Mouse (Mus musculus): ENCODE measurements around the gene Plekha6. TPM values are rescaled to one million over a fixed set of nuclear protein-coding genes. Genes with fewer than 3 reads are reported as not detected.

The Plekha6 gene
- polyA plus RNA-seq, 1 experiment from 2014 or later, result 17.2 TPM

GRCm38 (mm10) chr1:133239121-133239812 lies 75.3 kb downstream of the Plekha6 start:
- no peak overlapping the region for H3K9ac ChIP-seq
- no peak for ATAC-seq (ENCODE audit: low FRiP score, low read depth)
- H3K27me3 ChIP-seq, result no peaks in the 10 kb centered on the region
- H3K27ac ChIP-seq (replicated peaks), result no peak overlapping the region
- 55% methylated on average over 6 of the region's 6 CpGs for WGBS
- no peak overlapping the region for H3K4me2 ChIP-seq
- H3K4me3 ChIP-seq, result no peak overlapping the region
- peaks cover 19% of the 10 kb centered on the region for H3K4me1 ChIP-seq (replicated peaks)
- H3K9me3 ChIP-seq, result no peaks in the 10 kb centered on the region
- no peaks in the 10 kb centered on the region for H3K36me3 ChIP-seq

DNA sequence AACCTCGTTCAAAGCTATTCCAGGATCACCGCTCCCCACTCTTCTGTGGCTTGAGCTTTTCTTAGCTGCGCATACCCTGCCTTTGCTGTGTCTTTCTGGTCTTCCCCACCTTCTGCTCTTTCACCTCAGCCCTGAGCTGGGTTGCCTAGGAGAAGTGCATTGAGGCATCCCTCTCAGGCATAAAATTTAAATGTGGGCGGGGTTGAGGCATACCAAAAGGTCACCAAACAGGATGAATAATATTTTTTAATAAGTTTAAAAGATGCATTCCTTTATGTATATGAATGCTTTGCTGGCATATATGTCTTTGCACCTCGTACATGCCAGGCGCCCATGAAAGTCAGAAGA lies 75.8 kb downstream of the Plekha6 start:
- no peaks in the 10 kb centered on the region for H3K27me3 ChIP-seq
- no peak overlapping the region for H3K27ac ChIP-seq (replicated peaks)
- no peak for ATAC-seq (ENCODE audit: low FRiP score, low read depth)
- no peaks in the 10 kb centered on the region for H3K36me3 ChIP-seq
- no peak overlapping the region for H3K9ac ChIP-seq
- no peak overlapping the region for H3K4me3 ChIP-seq
- no peaks in the 10 kb centered on the region for H3K9me3 ChIP-seq
- H3K4me2 ChIP-seq, result no peak overlapping the region
- WGBS, result 51% methylated on average over 6 of the region's 6 CpGs
- peaks cover 23% of the 10 kb centered on the region for H3K4me1 ChIP-seq (replicated peaks)

GRCm38 (mm10) chr1:133240881-133241280 lies 76.9 kb downstream of the Plekha6 start:
- H3K27me3 ChIP-seq, result no peaks in the 10 kb centered on the region
- WGBS, result 66% methylated on average over 3 of the region's 3 CpGs
- H3K4me2 ChIP-seq, result no peak overlapping the region
- H3K9ac ChIP-seq, result no peak overlapping the region
- H3K9me3 ChIP-seq, result no peaks in the 10 kb centered on the region
- H3K4me3 ChIP-seq, result no peak overlapping the region
- H3K4me1 ChIP-seq (replicated peaks), result peaks cover 32% of the 10 kb centered on the region
- H3K36me3 ChIP-seq, result no peaks in the 10 kb centered on the region
- no peak for ATAC-seq (ENCODE audit: low FRiP score, low read depth)
- H3K27ac ChIP-seq (replicated peaks), result no peak overlapping the region

DNA sequence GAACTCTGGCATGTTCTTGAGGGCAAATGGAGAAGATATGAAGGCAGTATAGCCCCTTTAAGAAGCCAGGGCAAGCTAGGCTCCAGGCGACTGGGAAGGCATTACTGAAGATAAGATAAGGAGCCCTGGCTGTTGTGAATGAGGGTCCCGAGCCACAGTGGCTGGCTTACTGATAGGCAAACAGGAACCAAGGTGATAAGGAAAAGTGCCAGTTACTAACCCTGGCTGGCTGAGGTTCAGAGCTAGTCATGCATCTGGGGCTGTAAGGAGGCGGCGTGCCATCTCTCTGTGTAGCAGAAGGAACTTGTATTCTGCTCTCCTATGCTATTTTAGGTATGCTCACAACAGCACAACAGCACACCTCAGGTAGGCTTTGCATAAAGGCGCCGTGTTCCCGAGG lies 80.7 kb downstream of the Plekha6 start:
- ATAC-seq (ENCODE audit: low FRiP score, low read depth), result no peak
- Histone ChIP-seq H3K27me3 (no peaks in the 10 kb centered on the region), H3K9ac (no peak overlapping the region), H3K9me3 (no peaks in the 10 kb centered on the region), H3K27ac (replicated peaks) (no peak overlapping the region), H3K4me2 (no peak overlapping the region), H3K4me1 (replicated peaks) (peaks cover 29% of the 10 kb centered on the region), H3K4me3 (no peak overlapping the region), H3K36me3 (no peaks in the 10 kb centered on the region)
- 76% methylated on average over 7 of the region's 7 CpGs for WGBS

DNA sequence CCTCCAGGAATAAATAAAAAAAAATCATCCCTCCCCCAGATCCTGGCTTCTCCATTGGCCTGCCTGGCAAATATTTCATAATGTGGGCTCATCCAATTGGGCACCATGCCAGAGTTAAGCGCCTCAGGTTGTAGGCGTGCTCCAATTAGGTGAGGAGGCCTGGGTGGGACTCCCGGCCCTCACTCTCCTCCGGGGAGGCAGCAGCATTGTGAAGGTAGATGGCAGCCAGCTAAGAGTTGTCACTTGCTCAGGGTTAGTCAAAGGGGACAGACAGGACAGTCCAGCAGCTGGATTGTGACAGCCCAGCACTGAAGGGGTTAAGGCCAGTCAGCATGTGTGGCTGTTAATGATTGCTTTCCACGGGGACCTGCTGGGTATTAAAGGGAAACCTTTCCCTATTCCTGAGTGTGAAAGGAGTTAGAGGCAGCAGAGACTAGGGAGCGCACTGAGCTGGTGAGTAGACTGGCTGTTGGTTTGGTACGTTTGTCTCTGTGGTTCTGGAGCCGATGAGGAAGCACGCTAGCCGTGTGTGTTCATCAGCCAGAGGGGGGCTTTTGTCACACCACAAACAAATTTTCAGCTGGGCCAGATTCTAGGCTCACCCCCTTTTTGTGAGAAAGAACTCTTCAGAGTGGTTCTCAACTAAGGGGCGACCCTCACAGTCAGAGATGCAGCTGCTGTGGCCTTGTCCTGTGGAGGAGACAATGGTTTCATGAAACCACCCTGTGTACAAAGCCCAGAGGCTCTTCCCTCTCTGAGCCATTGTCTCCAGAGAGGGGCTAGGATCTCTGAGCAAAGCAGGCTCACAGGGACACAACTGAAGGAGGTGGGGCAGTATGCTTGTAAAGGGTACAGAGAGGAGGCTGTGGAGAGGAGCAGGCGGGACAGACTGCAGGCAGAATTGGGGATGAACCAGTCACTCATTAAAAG lies 81.9 kb downstream of the Plekha6 start:
- H3K27ac ChIP-seq (replicated peaks), result peak overlapping the region; percentile 51; the same call in 1 of the 2 replicates
- 12% methylated on average over 12 of the region's 12 CpGs for WGBS
- peak overlapping the region; percentile 16; the same call in 1 of the 2 replicates for H3K9ac ChIP-seq
- peak; percentile 65 for ATAC-seq (ENCODE audit: low FRiP score, low read depth)
- H3K27me3 ChIP-seq, result no peaks in the 10 kb centered on the region
- peaks cover 32% of the 10 kb centered on the region for H3K4me1 ChIP-seq (replicated peaks)
- H3K4me2 ChIP-seq, result peak overlapping the region; percentile 8
- H3K9me3 ChIP-seq, result no peaks in the 10 kb centered on the region
- H3K36me3 ChIP-seq, result no peaks in the 10 kb centered on the region
- no peak overlapping the region for H3K4me3 ChIP-seq

DNA sequence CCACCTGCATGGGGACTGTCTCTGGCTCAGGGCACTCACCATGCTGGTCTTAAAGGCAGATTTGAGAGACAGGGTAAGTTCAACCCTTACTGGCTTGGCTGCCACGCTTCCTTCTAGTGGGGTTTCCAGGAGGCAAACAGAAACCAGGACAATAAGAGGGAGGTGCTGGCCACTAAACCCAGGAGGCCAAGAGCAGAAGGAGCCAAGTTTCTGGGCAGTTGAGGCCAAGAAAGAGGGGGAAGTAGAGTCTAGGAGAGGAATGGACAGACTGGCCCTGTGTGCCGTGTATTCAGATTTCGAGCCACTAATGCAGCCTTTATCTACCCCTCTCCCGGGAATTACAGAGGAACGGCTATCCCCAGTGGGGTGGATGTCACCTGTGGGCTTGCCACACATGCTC lies 83.2 kb downstream of the Plekha6 start:
- Histone ChIP-seq H3K36me3 (no peaks in the 10 kb centered on the region), H3K4me3 (no peak overlapping the region), H3K27ac (replicated peaks) (no peak overlapping the region), H3K4me1 (replicated peaks) (peaks cover 44% of the 10 kb centered on the region), H3K9ac (no peak overlapping the region), H3K27me3 (no peaks in the 10 kb centered on the region), H3K4me2 (no peak overlapping the region), H3K9me3 (no peaks in the 10 kb centered on the region)
- WGBS, result 64% methylated on average over 5 of the region's 5 CpGs
- ATAC-seq (ENCODE audit: low FRiP score, low read depth), result no peak

- H3K4me2 ChIP-seq, result no peak overlapping the region
- H3K9ac ChIP-seq, result no peak overlapping the region
- WGBS, result 83% methylated on average over 6 of the region's 6 CpGs
- H3K4me1 ChIP-seq (replicated peaks), result peaks cover 63% of the 10 kb centered on the region
- ATAC-seq (ENCODE audit: low FRiP score, low read depth), result no peak
- H3K27me3 ChIP-seq, result no peaks in the 10 kb centered on the region
- H3K4me3 ChIP-seq, result no peak overlapping the region
- H3K9me3 ChIP-seq, result no peaks in the 10 kb centered on the region
- no peak overlapping the region for H3K27ac ChIP-seq (replicated peaks)
- H3K36me3 ChIP-seq, result no peaks in the 10 kb centered on the region
These were observed 86.8 kb downstream of the Plekha6 start for GRCm38 (mm10) chr1:133250761-133251160.

DNA sequence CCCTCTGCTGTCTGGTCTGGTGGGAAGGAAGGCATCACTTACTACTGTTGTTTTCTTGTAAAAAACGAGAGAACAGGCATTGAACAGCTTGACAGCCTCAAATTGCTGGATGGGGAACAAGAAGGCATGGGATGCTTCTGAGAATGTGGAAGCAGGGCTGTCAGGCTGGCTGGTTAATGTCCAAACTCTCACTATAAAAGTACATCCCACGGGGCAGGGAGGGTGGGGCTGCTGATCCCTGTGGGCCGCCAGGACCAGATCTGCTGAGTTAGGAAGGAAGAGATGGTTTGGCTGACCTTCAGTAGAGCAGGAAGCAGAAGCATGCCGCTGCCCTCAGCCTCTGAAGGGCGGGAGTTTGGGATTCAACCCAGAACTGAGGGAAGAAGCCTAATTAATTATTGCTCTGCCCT lies 87.6 kb downstream of the Plekha6 start:
- Histone ChIP-seq H3K9ac (no peak overlapping the region), H3K27ac (replicated peaks) (no peak overlapping the region), H3K27me3 (no peaks in the 10 kb centered on the region), H3K4me2 (no peak overlapping the region), H3K4me1 (replicated peaks) (peaks cover 63% of the 10 kb centered on the region), H3K36me3 (no peaks in the 10 kb centered on the region), H3K9me3 (no peaks in the 10 kb centered on the region), H3K4me3 (no peak overlapping the region)
- WGBS, result 21% methylated on average over 5 of the region's 5 CpGs
- no peak for ATAC-seq (ENCODE audit: low FRiP score, low read depth)

GRCm38 (mm10) chr1:133252251-133252650 lies 88.2 kb downstream of the Plekha6 start:
- Histone ChIP-seq H3K4me1 (replicated peaks) (peaks cover 63% of the 10 kb centered on the region), H3K27me3 (no peaks in the 10 kb centered on the region), H3K4me3 (no peak overlapping the region), H3K36me3 (no peaks in the 10 kb centered on the region), H3K27ac (replicated peaks) (no peak overlapping the region), H3K9me3 (no peaks in the 10 kb centered on the region), H3K9ac (no peak overlapping the region), H3K4me2 (no peak overlapping the region)
- 81% methylated on average over 3 of the region's 3 CpGs for WGBS
- no peak for ATAC-seq (ENCODE audit: low FRiP score, low read depth)

GRCm38 (mm10) chr1:133252801-133253531 lies 89.0 kb downstream of the Plekha6 start:
- H3K9ac ChIP-seq, result no peak overlapping the region
- no peak overlapping the region for H3K4me3 ChIP-seq
- H3K27me3 ChIP-seq, result no peaks in the 10 kb centered on the region
- peaks cover 62% of the 10 kb centered on the region for H3K4me1 ChIP-seq (replicated peaks)
- WGBS, result 52% methylated on average over 10 of the region's 10 CpGs
- no peak for ATAC-seq (ENCODE audit: low FRiP score, low read depth)
- H3K36me3 ChIP-seq, result no peaks in the 10 kb centered on the region
- no peak overlapping the region for H3K27ac ChIP-seq (replicated peaks)
- H3K9me3 ChIP-seq, result no peaks in the 10 kb centered on the region
- H3K4me2 ChIP-seq, result no peak overlapping the region

- H3K27ac ChIP-seq (replicated peaks), result no peak overlapping the region
- no peaks in the 10 kb centered on the region for H3K27me3 ChIP-seq
- 45% methylated on average over 1 of the region's 1 CpGs for WGBS
- peaks cover 66% of the 10 kb centered on the region for H3K4me1 ChIP-seq (replicated peaks)
- no peak overlapping the region for H3K9ac ChIP-seq
- ATAC-seq (ENCODE audit: low FRiP score, low read depth), result no peak
- no peak overlapping the region for H3K4me2 ChIP-seq
- H3K4me3 ChIP-seq, result no peak overlapping the region
- no peaks in the 10 kb centered on the region for H3K36me3 ChIP-seq
- H3K9me3 ChIP-seq, result no peaks in the 10 kb centered on the region
These were observed 89.5 kb downstream of the Plekha6 start for GRCm38 (mm10) chr1:133253532-133253866.

GRCm38 (mm10) chr1:133254226-133254625 lies 90.2 kb downstream of the Plekha6 start:
- 0 out of 2 replicates have a peak, but pooled peaks have one; percentile 10 for ATAC-seq (ENCODE audit: low FRiP score, low read depth)
- H3K4me3 ChIP-seq, result no peak overlapping the region
- H3K4me2 ChIP-seq, result no peak overlapping the region
- no peaks in the 10 kb centered on the region for H3K27me3 ChIP-seq
- peaks cover 66% of the 10 kb centered on the region for H3K4me1 ChIP-seq (replicated peaks)
- no peaks in the 10 kb centered on the region for H3K36me3 ChIP-seq
- H3K27ac ChIP-seq (replicated peaks), result 0 out of 2 replicates have a peak overlapping the region, but pooled peaks have one; percentile 35
- H3K9me3 ChIP-seq, result no peaks in the 10 kb centered on the region
- 87% methylated on average over 6 of the region's 6 CpGs for WGBS
- H3K9ac ChIP-seq, result no peak overlapping the region
